Mouse (Mus musculus) testis, adult 2 months (tissue): ENCODE measurements at regions not wholly inside any gene's neighbourhood (a gene's known extent, or its start where the extent isn't known, plus 50 kb on each side); places are given as distances from the start of the nearest gene placed in this dataset.

Source experiments
- H3K27ac ChIP-seq: fragments of 200-500 bp; 2 replicates; pipeline ENCODE4 v1.5.1; 2012; ENCODE audit warnings: low read depth, low read length; ENCODE audit not compliant: control insufficient read depth, insufficient read depth
- H3K27me3 ChIP-seq: fragments of 200-500 bp; 2 replicates; pipeline ENCODE4 v1.6.1; 2012; ENCODE audit warnings: mild to moderate bottlenecking, low read length, moderate library complexity; ENCODE audit not compliant: control insufficient read depth, insufficient read depth
- H3K36me3 ChIP-seq: fragments of 200-500 bp; 2 replicates; pipeline ENCODE4 v1.6.1; 2012; ENCODE audit warnings: mild to moderate bottlenecking, low read length; ENCODE audit not compliant: control insufficient read depth, insufficient read depth
- H3K4me1 ChIP-seq: fragments of 200-500 bp; 2 replicates; pipeline ENCODE4 v1.6.1; 2012; ENCODE audit warnings: low read length; ENCODE audit not compliant: control insufficient read depth, insufficient read depth
- H3K4me3 ChIP-seq: fragments of 200-500 bp; 2 replicates; pipeline ENCODE4 v1.5.1; 2012; ENCODE audit warnings: low read depth, mild to moderate bottlenecking, low read length, moderate library complexity, mixed read lengths; ENCODE audit not compliant: control insufficient read depth
- CTCF ChIP-seq: fragments of 200-500 bp; IDR thresholded peaks from 2 replicates; pipeline ENCODE4 v1.5.1; 2012; ENCODE audit warnings: low read depth, mild to moderate bottlenecking, inconsistent platforms, low read length, moderate library complexity; ENCODE audit not compliant: control insufficient read depth, insufficient read depth, insufficient replicate concordance
- POLR2A ChIP-seq: fragments of 200-500 bp; IDR thresholded peaks from 2 replicates; pipeline ENCODE4 v1.6.1; 2012; ENCODE audit warnings: low read depth, mild to moderate bottlenecking, inconsistent platforms, low read length, moderate library complexity; ENCODE audit not compliant: control insufficient read depth

DNA sequence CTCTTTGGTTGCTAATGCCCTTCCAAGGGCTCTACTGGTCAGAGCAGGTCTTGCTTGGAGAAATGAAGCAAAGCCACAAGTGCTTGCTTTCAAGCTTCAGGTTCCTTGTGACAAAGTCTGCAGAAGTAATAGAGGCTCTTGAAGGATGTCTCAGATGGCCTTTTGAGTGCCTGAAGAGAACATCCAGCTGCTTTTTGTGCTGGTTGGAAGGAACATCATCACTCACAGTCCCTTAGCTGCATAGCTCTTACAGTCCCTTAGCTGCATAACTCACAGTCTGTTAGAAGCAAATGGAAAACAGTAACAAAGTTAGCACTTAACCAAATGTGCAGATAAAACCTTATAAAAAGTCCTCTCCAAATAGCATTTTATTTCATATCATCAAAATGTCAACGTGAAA lies 241.6 kb downstream of the Cd109 start:
- no peak for TF ChIP-seq POLR2A
- TF ChIP-seq CTCF = no peak
- Histone ChIP-seq H3K4me1 (no peaks in the 10 kb centered on the region), H3K36me3 (no peaks in the 10 kb centered on the region), H3K27me3 (no peaks in the 10 kb centered on the region), H3K4me3 (no peak overlapping the region), H3K27ac (no peak overlapping the region)

DNA sequence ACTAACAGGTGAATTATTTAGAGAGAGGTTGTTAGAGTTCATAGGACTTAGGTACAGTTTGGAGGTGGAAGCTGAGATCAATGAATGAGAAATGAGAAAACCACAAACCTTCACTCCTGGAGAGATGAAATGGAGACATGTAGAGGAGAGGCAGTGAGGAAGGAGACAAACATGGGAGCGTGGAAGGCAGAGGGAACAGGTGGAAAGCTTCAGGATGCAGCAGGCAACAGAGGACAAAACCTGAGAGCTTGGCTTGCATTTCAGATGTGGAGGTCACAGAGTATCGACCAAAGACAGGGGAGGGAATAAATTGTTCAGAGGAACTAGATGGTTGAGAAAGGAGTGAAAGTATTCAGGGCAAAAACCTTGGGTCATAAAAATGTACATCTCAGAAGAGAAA lies 244.6 kb downstream of the Cd109 start:
- H3K36me3 ChIP-seq = no peaks in the 10 kb centered on the region
- H3K4me3 ChIP-seq = no peak overlapping the region
- H3K4me1 ChIP-seq = no peaks in the 10 kb centered on the region
- H3K27me3 ChIP-seq = no peaks in the 10 kb centered on the region
- no peak overlapping the region for H3K27ac ChIP-seq
- TF ChIP-seq CTCF (no peak), POLR2A (no peak)

DNA sequence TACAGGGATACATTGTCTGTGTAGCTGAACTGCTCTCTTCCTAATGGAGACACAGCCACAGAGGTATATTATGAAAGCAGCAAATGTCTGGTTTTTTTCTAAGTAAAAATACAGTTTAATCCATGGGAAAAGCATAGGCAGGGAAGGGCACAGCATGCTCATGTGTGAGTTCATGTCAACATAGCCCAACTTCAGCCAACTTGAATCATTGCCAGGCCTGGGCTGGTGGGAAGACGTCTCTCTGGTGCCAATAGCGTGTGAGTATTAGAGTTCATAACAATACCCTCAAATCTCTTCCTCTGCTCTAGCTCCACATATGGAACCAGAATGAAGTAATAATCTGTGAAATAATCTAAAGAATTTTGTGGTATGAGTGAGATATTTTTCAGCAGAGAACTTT lies 257.2 kb downstream of the Cd109 start:
- TF ChIP-seq POLR2A = no peak
- TF ChIP-seq CTCF = no peak
- Histone ChIP-seq H3K27ac (no peak overlapping the region), H3K4me3 (no peak overlapping the region), H3K4me1 (no peaks in the 10 kb centered on the region), H3K36me3 (no peaks in the 10 kb centered on the region), H3K27me3 (no peaks in the 10 kb centered on the region)

DNA sequence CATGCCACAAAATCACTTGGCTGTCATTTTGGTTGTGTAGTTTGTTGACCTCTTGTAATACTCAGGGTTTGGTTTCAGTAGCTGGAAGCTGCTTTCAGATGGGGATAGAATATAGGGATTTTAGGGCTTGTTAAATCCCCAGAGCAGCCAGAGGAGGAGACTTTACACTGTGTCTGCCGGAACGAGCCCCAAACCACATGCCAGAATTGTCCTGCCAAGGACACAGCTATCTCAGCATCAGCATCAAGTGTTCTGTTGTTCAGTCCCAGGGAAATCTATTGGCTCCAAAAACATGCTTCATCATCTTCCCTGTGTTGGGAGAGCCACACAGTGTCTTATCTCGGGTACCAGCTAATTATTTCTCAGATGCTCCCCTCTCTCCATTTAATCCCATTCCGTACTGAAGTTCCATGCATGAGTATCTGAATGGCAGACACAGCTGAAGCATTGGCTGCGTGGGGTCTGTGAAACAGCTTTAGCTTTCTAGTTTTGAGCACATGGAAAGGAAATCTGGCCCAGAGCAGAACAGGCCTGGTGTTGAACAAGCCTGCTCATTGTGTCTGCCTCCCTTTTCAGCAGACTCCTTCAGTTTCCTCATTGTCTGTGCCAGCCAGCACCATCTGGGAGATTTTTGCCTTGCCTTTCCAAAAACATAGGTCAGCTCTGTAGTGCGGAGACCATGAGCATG lies 264.8 kb downstream of the Cd109 start:
- Histone ChIP-seq H3K4me3 (no peak overlapping the region), H3K27ac (no peak overlapping the region), H3K4me1 (no peaks in the 10 kb centered on the region), H3K36me3 (no peaks in the 10 kb centered on the region), H3K27me3 (no peaks in the 10 kb centered on the region)
- TF ChIP-seq CTCF = no peak
- no peak for TF ChIP-seq POLR2A

DNA sequence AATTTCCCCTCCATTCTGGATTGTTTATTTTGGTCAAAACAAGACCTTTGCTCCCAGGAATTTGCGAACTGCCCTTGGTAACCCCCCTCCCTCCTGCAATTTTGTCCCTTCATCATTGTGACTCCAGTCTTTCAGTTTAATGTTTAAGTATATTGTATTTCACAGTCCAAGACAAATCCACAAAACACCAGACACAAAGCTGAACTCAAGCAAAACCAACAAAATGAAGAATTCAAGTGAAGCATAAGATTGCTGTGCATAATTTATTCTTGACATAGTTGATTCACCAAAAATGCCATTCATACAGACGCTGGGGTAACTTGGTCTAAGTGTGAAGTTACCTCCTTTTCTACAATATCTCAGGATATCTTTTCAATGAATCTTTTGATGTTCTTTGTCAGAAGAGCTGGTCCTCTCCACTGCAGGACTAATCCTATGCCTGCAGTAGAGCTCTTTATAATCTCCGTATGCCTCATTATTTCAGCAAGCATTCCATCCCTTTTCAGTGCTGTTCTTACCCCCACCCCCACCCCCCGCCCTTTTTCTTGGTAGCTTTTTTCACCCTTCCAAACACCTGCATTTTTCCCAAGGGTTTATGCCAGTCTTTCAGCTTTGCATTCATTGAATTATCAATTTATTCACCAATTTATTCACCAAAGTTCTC lies 265.4 kb downstream of the Cd109 start:
- Histone ChIP-seq H3K36me3 (no peaks in the 10 kb centered on the region), H3K27ac (no peak overlapping the region), H3K4me1 (no peaks in the 10 kb centered on the region), H3K27me3 (no peaks in the 10 kb centered on the region), H3K4me3 (no peak overlapping the region)
- no peak for TF ChIP-seq CTCF
- TF ChIP-seq POLR2A = no peak

DNA sequence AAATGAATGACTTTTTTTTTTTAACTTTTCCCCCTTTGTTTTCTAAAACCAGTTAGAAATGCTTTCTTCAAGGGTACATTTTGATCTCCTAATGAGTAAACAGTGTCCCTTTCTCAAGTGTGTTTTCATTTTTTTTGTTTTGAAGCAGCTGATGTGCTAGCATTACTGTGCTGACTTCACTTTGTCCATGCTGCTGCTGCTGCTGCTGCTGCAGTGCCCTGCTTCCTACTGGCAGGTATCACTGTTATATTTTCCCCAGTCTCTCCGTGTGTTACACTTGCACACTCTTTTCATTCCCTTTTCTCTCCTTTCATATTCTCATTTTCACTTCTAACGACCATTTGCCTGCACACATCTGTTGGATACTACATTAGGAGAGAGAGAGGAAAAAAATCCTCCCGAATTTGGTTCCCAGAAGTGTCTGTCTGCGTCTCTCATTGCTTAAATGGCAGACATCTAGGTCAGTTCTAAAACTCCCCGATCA lies 266.0 kb downstream of the Cd109 start:
- H3K27ac ChIP-seq = no peak overlapping the region
- no peak for TF ChIP-seq POLR2A
- no peak for TF ChIP-seq CTCF
- H3K36me3 ChIP-seq = no peaks in the 10 kb centered on the region
- no peak overlapping the region for H3K4me3 ChIP-seq
- H3K4me1 ChIP-seq = no peaks in the 10 kb centered on the region
- H3K27me3 ChIP-seq = no peaks in the 10 kb centered on the region

DNA sequence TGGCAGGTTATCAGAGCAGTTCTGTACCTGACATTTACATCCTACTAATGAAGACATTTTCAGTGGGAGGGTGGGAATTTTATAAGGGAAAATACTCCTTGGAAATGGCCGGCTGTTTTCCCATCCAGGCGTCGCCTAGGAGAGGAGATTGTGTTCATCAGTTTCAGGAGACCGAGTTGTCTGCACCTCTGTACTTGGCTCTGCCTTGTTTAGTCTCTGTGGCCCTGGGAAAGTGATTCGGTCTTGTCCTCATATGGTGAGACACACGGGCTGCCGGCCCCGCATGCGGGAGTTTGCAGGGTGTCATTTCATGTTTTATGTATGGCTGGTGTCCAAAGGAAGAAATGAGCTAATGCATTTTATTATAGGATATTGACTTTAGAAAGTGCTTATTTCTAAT lies 287.9 kb downstream of the Cd109 start:
- Histone ChIP-seq H3K4me3 (no peak overlapping the region), H3K27me3 (no peaks in the 10 kb centered on the region), H3K36me3 (no peaks in the 10 kb centered on the region), H3K27ac (no peak overlapping the region), H3K4me1 (no peaks in the 10 kb centered on the region)
- TF ChIP-seq CTCF (no peak), POLR2A (no peak)
